Mouse (Mus musculus) urinary bladder, postnatal 14 days (tissue): ENCODE measurements around the gene Traf3ip2.

Experiments
- DNase-seq: peaks from one replicate; pipeline ENCODE4 v3.0.0; 2021; ENCODE audit warnings: low spot score

The Traf3ip2 gene

DNA sequence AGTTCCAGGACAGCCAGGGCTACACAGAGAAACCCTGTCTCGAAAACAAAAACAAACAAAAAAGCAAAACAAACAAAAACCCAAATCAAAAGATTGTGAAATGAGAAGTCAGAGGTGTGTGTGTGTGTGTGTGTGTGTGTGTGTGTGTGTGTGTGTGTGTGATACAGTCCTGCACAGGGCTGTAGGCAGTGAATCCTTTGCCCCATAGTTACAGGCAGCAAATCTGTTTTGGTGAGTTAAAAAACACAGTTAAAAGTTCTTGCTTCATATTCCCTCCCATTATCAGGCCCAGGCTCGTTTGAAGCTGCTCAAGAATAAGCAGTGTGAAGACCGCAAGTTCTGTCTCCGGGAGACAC, at the start of gene Traf3ip2:
TSS of gene Traf3ip2 (plus strand) at position 302 of the 356 bp plus-strand sequence.
- DNase-seq: no peak

DNA sequence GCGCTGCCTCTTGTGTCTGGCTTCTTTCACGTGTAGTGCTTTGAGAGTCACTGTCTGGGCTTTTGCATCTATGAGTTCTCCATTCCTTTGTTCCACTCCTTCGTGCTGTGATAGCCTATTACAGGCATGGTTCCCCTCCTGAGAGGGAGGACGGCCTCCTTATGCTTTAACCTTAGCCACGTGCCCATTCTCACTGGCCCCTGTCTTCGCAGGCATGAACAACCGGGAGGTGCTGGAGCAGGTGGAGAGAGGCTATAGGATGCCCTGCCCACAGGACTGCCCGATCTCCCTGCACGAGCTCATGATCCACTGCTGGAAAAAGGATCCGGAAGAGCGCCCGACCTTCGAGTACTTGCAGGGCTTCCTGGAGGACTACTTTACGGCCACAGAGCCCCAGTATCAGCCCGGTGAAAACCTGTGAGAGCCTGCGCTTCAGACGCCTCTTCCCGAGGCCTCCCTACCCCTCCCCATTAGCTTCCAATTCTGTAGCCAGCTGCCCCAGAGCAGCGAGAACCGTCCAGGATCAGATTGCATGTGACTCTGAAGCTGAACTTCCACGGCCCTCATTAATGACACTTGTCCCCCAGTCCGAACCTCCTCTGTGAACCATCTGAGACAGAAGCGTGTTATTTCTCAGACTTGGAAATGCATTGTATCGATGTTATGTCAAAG, 49.0 kb upstream of the Traf3ip2 start:
- no peak for DNase-seq

DNA sequence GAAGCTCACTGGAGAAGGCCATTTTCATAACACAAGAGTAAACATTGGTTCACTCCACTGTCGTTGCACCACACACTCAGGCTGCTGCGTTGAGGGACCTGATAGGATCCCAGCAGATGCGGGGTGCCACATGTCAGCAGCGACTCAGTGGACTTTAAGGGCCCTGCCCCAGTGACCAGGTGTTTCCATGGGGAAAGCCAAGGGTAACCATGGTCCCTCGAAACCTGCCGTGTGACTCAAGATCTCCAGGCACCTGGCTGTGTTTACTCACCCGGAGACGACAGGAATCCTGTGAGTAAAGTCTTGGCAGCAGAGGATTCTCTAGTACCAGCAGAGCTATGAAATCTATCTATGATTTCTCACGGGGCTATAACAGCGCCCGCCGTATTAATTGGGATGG, 45.8 kb upstream of the Traf3ip2 start:
- DNase-seq: no peak

DNA sequence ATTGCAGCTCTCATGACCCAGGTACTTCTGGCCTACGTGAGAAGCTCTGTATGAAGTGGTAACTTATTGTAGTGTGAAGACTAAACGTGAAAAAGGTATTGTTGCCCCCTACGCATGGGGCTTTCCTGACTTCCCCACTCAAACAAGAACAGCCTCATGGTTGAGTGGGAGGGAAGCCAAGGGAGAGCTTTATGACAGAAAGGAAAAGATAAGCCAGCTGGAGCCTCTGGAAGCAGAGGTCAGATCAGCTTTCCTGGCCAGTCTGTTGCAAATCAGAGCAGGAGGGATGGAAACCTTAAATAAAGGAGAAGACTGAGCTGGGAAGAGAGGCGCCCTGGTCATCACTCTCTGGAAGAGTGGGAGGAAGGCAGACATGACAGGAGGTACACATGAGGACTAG, 43.7 kb upstream of the Traf3ip2 start:
- no peak for DNase-seq

DNA sequence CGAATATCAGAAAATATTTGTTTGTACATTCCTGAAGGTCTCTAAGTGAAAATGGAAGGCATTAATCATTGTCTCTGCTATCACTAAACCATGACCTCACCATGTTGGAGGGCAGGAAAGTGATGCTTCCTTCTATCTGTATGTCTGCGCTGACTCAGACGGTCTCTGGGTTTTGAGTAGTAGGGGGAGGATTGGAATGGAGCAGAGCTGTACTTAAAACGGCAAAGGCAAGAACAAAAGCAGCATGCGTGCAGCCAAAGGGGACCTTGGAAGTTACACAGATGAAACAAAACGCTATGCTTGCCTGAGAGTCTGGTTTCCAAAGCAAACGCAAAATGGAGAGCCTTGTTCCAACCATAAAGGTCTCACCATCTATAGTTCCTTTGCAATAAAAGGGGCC, 41.7 kb upstream of the Traf3ip2 start:
- DNase-seq: no peak

DNA sequence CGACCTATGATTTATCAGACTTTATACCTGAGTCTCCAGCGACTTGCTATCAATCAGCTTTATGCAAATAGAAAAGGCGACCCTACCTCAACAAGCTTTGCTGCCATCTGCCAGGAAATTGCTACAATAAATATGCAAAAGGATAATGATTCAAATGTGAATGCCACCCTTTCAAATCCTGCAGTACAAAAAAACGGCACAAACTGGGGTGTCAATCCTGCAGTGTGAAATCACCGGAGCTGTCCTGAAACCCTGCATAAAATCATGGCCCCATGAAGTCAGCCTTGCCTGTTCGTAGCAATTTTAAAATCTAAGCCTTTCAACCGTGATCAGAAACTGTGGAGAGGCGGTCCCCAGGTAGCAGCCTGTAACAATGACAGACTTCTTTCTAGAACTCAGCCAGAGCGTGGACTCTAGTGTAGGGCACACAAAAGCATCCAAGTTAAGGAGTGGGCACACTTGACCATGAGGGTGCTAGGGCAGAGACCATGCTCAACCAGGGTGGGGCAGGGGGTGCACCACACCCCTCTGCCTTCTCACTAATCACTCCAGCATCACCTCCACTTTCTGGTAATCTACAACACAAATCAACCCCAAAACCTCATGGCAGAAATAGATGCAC, 40.6 kb upstream of the Traf3ip2 start:
- no peak for DNase-seq

DNA sequence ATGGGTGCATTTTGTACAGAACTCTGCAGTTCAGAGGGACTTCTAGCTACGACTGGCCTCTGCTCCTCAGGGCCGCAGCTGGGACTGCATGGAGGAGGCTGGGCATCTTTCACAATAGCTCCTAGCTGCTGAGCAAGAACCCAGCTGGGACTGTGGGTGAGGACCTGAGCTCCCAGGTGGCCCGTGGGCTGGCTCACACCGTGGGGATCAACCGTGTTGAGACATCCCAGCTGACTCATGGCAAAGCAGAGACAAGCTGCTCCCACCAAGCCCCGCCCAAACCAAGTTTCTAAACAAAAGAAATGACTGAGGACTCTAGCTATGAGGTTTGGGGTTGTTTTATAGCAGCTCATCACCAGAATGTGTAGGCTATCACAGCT, 40.1 kb upstream of the Traf3ip2 start:
- peak; percentile 59 for DNase-seq

DNA sequence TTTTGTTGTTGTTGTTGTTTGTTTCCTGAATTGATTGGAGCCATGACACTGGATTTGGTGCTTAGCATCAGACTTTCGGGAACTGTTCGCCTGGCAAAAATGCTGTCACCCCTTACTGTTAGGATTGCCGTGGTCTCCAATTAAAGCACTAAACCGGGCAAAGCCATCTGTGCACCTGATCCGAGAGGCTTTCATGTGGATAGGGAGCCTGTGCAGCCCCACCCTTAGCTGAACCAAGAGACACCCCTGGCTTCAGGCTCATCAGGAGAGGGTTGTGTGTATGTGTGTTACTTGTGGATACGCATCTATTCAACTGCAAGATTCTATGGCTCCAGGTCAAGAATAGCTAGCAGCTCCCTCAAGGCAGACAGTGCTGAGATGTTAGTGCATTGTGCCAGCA, 36.3 kb upstream of the Traf3ip2 start:
- no peak for DNase-seq

DNA sequence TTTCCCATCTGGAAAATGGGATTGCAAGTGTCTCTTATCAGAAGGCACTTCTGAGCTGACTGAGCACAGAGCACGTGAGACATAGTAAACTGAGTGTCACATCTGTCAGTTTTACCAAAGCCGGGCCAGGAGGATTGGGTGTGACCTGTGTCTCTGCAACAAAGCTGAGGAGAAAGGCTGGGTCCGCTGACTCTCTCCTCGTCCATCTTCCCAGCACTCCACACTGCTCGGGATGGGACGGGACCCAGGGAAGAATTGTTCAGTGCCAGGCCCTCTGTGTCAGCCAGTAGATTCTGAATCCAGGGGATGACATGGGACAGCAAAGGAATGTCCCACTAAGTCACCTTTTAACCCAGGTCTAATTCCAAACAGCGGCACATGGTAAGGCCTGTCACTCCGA, 32.3 kb upstream of the Traf3ip2 start:
- no peak for DNase-seq

DNA sequence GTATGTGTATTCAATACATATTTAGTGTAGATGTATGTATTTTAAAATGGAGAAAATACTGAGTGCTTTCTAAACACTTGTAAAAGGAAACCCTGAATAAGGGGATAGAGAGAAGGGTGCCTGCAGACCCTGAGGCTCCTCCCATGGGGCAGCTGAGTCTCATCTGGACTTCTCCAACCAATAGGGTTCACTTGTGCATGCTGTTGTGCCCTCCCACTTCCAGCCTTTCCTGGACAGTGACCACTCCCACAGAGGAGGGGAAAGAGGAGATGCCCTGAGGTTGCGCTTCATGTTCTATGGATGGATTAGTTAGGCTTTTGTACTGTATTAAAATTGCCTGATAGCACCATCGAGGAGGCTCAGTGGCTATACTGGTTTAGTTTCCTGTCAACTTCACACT, 30.3 kb upstream of the Traf3ip2 start:
- DNase-seq: no peak

DNA sequence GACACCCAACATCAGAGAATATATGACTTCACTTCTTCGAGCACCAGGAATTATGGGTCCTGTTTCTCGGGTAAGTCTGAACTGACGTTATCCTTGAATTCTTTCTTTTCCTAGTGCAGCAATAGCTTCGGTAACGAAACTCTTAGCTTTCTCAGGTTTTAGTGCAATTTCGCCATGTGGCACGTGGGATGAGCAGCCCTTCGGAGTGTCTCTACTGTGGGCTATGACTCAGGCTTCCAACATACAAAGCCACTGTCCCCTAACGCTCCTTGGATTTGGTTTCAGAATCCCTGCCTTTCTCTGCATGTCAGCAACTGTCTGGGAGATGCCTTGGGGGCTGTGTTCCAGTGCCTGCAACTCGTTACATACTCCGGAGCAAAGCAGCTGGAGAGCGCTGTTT, 29.0 kb upstream of the Traf3ip2 start:
- no peak for DNase-seq

DNA sequence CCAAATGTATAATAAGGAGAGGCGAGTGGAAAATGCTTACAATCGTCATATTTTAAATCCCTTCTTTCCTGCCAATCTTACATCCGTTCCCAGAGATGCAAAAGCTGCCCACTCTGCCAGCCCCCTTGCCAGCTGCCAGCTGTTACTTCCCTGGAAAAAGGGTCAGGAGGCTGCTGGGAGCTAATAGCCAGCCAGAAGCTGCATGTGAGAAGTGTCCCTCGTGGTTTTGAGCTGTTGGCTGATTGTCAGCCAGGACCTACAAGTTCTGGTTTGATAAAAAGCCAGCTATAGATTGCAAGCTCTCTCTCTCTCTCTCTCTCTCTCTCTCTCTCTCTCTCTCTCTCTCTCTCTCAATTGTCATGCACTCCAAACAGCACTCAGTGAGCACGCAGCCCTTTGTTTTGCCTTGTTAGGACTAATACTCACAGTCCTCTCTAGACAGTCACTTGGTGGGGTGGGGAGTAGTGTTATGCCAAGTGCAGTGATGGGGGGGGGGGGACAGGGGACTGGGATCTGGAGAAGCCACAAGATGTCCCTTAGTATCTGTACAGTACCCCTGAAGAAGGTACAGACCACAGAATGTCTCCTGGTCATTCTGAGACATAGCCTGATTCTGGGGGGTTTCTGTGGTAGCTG, 25.3 kb upstream of the Traf3ip2 start:
- DNase-seq: no peak

DNA sequence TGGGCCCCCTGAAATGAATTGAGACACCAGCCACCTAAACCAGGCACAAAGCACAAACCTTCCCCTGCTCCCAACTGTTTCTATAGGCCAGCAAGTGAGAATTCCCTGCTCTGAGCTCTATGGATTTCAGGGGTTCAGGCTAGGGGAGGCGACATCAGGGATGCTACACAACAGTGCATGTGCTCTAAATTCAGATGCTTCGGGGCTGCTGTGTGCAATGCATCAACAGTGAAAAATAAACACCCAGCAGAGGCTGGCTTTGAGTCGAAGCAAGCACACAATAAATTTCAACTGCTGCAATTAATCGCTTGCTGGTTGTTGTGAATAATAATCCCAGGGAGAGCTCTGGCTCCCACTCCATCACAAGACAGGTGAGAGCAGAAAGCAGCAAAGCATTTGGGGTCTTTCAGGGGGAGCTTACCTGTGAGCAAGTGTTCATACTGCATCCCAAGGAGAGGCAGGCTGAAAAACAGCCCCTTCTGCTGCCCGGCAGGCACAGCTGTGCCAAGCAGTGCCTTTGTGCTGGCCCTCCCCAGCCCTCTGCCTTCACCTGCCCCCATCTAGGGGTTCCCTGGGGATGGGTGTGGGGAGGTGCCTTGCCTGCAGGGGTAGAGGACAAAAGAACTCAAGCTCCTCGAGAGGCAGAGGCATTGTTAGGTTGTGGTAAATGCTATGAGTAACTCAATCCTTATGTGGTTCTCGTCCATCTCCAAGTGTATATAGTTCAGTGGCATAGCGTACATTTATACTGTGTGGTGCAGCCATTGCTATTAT, 24.6 kb upstream of the Traf3ip2 start:
- no peak for DNase-seq

DNA sequence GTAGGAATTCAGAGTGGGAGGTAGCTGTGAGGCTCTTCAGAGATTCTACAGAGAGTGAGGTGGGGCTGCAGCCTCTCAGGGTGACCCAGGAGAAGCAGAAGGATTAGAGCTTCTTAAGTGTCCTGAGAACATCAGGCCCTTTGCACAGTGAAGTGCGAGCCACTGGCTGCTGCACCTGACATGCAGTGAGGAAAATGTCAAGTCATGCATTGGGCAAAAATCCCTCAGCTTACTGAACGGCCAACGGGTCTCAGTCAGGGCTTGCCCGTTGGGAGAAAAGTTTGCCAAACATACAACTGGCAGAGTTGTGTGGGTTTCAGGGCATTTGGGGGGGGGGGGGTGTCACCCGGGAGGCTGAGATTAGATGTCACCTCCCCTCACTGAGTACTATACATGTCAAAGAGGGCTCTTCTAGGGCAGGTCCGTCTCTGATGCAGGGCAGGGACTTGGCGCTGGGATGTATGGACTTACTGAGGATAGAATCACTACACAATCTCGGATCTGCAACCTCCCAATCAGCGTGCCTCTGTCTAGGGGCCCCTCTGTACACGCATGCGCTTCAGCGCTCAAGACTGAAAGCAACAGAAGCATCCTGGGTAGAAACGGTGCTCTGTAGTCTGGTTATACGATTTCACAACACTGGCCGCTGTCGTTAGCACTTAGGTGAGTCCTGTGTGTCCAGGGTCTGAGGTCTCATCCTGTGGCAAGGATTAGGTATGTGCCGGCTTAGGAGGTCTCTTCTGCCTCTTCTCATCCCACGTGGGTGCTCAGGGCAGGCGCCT, 22.8 kb upstream of the Traf3ip2 start:
- no peak for DNase-seq

DNA sequence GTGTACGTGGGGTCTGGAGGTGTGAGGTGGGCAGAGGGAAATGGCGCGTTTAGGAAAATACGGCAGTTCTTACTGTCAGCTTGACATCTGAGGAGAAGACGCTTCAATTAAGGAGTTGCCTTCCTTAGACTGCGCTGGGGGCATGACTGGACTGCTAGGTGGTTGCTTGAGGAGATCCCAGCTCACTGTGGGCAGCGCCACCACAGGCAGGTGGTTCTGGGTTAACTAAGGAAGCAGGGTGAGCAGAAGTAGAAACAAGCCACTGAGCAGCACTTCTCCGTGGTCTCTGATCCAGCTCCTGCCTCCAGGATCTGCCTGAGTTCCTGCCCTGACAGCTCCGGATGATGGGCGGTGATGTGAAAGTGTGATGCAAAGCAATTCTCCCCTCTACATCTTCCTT, 22.1 kb upstream of the Traf3ip2 start:
- no peak for DNase-seq

DNA sequence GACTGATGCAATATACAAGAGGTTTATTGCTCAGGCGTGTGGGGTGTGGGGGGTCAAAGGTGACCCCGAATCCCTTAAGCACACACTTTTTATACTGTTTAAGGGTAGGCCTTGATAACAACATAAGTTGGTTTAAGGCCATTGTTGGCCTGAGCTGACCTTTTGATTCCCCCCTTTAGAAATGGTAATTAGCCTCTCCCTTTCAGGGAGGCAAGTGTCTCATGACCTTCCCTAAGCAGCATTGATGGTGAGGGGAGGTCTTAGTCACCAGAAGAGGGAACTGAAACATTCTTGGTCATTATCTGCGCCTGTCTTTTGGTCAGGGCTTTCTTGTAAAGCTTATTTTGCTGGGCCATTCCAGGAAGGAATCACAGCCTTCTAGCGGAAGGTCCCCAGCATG, 20.2 kb upstream of the Traf3ip2 start:
- no peak for DNase-seq

DNA sequence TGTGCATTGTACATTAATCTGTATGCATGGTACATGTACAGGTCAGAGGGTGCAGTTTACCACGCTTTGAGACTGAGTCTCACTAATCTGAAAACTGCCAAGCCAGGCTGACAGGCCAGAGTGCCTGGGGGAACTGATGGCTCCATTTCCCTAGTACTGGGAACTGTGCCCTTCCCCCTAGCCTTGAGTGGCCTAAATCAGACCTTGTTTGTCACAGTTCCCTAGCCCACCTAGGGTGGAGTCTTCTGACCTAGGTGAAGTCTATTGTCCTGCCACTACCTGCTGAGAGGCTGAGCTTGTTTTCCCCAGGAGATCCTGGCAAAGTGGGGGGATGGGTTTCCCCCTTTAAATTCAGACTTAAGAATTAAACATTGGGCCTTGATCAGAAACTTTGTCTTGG, 18.0 kb upstream of the Traf3ip2 start:
- no peak for DNase-seq

DNA sequence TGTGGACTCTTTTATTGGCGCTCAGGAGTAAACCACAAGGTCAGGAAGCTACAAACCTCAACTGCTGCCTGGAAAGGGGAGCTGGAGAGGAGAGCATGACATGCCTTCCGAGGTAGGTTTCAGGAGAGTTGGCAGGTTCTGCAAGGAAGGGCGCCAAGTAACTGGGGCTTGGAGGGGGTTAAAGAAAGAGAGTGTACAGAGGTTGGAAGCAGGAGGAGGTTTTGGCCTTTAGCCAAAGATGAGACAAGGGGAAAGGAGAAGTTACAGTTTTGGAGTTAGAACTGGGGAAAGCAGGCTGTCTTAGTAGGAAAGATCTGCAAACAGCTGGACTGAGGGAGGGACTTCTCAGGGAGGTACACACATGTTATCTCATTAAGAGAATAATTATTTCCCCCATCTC, 16.9 kb upstream of the Traf3ip2 start:
- no peak for DNase-seq

DNA sequence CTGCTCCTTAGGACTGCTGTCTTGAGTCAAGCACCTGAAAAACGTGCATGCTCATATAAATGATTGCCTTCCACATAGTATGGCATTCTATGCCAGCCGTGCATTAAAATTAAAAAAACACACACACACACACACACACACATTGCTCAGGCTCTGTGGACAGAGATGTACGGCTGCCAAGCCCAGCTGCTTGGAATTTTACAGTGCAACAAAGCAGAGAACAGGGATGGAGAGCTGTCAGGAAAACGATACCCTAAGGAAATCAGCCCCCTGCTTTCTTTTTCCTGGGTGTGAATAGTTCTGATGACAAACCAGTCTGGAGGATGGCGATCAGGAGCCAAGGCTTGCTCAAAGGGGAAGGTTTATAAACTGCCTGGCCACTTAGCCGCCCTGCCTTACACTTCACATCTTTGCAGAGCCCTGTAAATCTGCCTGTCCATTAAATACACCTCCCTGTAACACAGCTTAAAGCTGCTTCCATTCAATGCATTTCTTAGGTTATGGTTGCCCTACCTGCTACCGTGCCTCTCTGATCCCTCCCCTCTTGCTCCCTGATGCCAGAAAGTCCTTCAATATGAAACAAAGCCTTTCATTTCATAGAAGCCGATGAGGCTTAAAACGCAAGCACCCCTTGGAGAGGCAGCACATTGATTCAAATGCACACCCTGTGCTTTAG, 15.5 kb upstream of the Traf3ip2 start:
- DNase-seq: no peak

DNA sequence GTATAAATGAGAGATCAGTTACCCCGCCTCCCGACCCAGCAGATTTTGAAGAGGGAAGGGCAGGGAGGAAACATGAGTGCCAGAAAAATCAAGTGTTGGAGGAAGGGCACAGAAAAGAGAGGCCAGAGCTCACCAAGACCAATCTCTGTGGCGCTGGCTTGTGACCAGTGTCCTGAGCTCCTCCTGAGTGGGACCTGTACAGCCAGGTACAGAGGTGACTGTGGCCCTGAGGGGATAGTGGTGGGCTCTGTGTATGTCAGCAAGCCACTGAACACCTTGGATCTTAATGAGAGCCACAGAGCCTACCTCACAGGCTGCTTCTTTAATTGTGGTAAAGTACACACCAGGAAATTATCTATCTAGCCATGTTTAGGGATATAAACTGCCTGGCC, 14.9 kb upstream of the Traf3ip2 start:
- DNase-seq: no peak

DNA sequence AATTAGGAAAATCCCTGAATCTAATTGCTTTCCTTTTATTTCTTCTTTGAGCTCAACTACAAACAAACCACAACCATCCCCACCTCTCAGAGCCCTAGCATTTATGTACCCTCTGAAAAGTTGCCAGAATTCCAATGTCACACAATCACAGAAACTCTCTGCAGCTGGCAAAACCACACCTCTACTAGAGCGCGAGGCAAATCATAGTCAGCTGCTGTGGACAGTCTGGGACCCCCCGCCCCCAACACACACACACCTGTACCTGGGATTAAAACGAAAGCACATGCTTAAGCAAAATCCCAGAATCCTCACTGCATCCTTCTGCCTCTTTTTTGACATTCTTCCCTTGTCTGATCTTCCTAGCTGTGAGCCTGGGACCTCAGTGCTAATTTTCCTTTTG, 13.1 kb upstream of the Traf3ip2 start:
- DNase-seq: no peak

DNA sequence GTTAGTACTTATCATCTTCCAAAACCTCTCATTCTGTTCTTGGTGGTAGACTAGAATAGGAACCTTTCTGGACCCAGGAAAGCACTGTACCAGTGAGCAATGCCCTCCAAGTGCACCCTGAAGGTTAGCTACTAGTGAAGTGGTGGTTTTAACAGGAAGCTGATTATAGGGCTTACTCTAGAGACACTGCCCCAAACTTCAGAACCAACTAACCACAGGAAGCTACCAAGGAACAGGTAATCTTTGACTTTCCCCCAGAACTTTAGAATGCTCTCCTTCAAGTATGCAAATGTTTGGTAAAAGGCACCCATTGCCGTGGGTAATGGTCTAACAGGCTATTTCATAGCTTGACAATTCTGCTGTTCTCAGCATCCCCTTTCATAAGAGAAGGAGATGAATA, 12.6 kb upstream of the Traf3ip2 start:
- no peak for DNase-seq
